Mouse (Mus musculus): ENCODE measurements around the gene D2hgdh.
"Not testable (repeated sequence)": the region's sequence is repeated elsewhere in the genome, so short reads cannot be mapped to it uniquely, and the experiment has no call there.

DNA sequence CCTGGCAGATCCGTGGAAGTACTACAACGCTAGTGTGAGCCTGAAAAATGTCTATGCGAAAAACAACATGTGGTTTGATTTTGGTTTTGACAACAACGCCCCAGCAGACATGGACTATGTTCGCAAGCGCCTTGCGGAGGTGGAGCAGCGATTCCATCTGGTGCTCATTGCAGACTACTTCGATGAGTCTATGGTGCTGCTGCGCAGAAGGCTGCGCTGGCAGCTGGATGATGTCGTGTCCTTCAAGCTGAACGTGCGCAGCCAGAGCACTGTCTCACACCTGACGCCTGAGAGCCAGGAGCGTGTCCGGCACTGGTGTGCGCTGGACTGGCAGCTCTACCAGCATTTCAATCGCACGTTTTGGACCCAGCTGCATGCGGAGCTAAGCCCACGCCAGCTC is 49.7 kb downstream of the D2hgdh start:
- TF ChIP-seq CTCF (conservative IDR thresholded peaks at IDR 0.05; ENCODE audit: insufficient read depth, insufficient read length, low read depth, low read length); POLR2A (IDR thresholded peaks at IDR 0.05; ENCODE audit: low read depth, low read length): not testable (repeated sequence)
